Mouse (Mus musculus): ENCODE data around the gene Hist2h2ab.
"Not testable (repeated sequence)": the region's sequence is repeated elsewhere in the genome, so short reads cannot be mapped to it uniquely, and the experiment has no call there.

The Hist2h2ab gene

DNA sequence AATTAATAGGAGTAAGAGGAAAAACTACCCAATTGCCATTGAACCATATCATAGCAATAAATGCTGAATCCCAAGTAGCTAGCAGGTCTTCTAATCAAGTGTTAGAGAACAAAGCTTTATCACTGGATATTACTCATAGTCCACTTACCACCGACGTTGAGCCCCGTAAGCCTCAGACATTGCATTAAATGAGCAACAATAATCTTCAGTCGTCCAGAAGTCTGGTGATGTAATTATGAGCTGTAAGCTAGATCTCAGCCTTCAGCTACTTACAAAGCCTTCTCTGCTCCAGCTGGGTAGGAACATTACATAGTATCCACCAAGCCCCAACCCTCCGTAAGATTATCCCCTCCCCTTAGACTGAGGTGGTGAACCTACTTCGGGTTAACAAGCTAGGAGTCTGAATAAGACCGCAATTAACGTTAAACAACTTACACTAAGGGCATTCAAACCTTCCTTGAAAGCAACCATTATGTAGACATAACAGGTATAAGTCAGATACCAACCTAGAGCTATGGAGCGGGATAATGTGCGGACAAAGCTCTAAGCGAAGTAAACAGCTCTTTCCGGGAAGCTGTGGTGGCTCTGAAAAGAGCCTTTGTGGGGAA, 18.3 kb downstream of the Hist2h2ab start:
- DNase-seq = no peak

DNA sequence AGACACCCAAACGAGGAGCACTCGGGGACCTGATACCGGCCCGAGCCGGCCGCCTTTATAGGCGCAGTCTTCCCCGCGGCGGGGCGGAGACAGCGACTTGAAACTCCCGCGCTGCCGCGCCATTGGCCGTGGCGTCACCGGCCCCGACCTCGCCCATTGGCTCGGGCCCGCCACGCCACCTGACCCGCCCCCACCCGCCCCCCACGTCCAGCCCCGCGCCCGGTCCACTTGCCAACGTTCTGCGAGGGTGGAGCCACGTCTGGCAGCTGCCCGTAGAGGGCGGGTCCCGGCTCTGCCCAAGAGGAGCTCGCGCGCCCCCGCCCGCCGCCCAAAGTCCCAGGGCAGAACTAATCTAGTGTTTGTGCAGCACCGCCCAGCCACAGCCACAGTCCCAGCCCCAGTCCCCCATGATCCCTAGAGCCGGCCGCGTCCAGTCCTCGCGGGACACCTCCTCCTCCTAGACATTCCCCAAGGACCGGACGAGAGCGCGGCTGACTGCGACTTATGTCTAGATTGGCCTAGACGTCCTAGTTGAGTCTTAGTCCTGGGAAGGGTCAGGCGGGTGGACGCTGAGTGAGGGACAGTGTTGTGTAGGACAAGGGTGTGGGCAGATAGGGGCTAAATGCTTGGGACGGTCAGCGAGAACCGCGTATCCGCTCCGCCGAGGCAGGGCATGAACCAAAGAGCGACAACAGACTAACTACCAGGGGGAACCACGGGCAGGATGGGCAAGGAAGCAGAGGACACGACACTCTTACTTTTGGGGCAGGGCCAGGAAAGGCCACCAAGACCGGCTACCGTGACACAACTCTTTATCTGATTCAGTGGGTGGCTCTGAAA, 19.5 kb downstream of the Hist2h2ab start, which contains the start of gene Hist2h3c2:
Hist2h3c2 (minus strand) TSS at position 174 of the 840 bp plus-strand sequence.
- peak; percentile 33 to 64 for DNase-seq

GRCm38 (mm10) chr3:96239949-96240798, 20.5 kb downstream of the Hist2h2ab start, which contains the start of gene Hist2h2aa2:
Hist2h2aa2 (minus strand) TSS chr3:96240276.
- DNase-seq = peak; percentile 94 to 95

GRCm38 (mm10) chr3:96240799-96241197, 21.1 kb downstream of the Hist2h2ab start:
- no peak for DNase-seq

GRCm38 (mm10) chr3:96243921-96244572, 24.4 kb downstream of the Hist2h2ab start:
- peak; percentile 19 to 28 for DNase-seq

DNA sequence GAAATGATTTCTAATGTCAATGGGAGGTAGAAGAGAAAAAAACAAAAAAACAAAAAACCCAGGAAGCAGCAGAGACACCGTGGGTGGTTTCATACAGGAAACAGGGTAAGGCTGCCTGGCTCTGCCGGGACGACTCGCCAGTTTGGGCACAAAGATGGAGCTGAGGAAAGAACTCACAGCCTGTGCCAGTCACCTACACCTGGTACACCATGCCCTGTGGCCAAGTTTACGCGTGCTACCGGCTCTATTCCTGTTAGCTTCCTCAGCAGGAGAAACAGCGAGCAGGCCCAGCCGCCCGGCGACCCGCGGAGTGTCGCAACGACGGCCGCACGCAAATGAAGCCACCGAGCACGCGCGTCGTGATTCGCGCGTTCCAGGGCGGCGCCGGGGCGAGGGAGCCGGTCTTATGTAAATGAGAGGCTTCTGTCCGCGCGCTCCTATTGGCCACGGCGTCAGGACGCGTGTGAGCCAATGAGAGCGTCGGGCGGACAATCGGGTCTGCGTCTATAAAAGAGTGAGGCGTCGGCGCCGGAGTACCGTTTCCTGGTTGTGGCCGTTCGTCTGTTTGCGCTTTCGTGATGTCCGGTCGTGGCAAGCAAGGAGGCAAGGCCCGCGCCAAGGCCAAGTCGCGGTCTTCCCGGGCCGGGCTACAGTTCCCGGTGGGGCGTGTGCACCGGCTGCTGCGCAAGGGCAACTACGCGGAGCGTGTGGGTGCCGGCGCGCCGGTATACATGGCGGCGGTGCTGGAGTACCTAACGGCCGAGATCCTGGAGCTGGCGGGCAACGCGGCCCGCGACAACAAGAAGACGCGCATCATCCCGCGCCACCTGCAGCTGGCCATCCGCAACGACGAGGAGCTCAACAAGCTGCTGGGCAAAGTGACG, 25.6 kb downstream of the Hist2h2ab start, which contains the start of gene Hist2h2aa1:
Hist2h2aa1 (plus strand) TSS at position 495 of the 884 bp plus-strand sequence.
- peak; percentile 87 to 88 for DNase-seq

GRCm38 (mm10) chr3:96246018-96246417, 26.4 kb downstream of the Hist2h2ab start:
- DNase-seq = peak in 1 of 2 experiments; percentile 20

DNA sequence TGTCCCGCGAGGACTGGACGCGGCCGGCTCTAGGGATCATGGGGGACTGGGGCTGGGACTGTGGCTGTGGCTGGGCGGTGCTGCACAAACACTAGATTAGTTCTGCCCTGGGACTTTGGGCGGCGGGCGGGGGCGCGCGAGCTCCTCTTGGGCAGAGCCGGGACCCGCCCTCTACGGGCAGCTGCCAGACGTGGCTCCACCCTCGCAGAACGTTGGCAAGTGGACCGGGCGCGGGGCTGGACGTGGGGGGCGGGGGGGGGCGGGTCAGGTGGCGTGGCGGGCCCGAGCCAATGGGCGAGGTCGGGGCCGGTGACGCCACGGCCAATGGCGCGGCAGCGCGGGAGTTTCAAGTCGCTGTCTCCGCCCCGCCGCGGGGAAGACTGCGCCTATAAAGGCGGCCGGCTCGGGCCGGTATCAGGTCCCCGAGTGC, 26.8 kb downstream of the Hist2h2ab start, which contains the start of gene Hist2h3c1:
Hist2h3c1 (plus strand) TSS at position 259 of the 430 bp plus-strand sequence.
- DNase-seq = not testable (repeated sequence)

- no peak for DNase-seq
Observed at GRCm38 (mm10) chr3:96247356-96248140, 27.9 kb downstream of the Hist2h2ab start.

DNA sequence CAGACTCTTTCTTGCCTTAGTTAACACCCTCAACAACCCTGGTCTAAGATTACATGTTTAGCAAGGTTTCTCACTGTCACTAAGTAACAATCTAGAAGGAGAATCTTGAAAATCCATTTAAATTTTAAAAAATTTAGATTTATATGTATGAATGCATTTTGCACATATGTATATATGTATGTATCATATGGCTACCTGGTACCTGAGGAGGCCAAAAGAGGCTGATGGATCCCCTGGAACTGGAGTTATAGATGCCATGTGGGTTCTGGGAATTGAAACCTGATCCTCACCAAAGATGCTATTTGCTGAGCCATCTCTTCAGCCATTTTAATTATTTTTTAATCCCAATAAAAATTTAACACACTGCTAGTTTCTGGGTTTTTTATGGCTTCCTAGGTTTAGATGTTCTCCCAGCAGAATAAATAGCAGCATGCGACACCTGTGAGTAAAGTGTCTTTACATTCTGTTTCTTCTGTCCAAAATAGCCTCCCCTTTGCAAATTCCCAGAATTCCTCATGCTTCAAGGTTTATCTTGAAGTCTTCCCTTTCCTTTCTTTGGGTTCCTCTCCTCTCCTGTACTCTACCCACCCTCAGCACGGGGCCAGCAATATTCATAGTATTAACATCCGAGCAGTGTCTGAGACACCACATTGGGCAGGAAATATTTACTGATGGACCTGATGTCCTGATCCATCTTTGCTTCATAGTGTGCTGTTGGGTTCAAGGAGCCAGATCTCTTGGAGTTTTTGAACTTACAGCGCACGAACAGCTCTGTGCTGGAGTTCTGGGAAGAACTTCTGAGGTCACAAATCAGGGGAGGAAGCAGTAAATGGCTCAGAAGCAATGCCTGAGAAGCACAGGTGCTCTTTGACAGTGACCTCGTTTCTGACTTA, 28.7 kb downstream of the Hist2h2ab start:
- no peak for DNase-seq

GRCm38 (mm10) chr3:96249034-96249345, 29.3 kb downstream of the Hist2h2ab start:
- DNase-seq = peak in 1 of 2 experiments; percentile 45

DNA sequence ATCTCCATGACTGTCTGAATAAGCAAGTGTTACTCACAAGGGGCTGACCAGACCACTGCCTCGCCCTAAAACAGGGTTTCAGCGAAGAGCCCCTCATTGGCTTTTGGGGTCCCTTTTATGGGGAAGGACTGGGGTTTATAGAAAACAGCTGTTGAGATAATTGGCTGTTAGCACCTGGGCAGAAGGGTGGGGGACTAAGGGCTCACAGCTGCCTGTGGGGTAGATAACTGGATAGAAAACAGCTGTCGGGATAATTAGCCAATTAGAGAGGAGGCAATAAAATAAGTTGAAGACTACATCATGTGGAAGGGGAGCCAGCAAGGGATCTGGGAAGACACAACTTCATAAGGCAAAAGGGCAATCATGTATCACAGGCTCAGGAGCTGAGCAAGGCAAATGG, 31.2 kb downstream of the Hist2h2ab start:
- DNase-seq = no peak

DNA sequence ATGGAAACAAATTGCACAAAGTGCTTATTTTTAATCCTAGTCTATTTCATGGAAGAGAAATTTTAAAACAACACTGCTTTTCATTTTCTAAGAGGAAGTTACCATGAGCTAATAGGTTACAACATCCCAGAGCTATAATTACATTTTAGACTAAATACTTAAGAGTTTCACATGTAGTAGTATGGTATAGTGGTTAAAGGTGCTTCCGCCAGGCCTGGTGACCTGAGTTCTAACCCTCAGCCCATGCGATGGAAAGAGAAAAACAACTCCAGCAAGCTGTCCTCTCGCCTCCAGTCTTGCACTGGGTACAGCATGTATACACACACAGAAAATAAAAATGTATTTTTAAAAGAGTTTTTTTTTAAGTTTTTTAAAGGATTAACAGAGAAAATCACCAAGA, 32.1 kb downstream of the Hist2h2ab start:
- no peak for DNase-seq

- no peak for DNase-seq
Observed at GRCm38 (mm10) chr3:96254683-96255355, 35.2 kb downstream of the Hist2h2ab start.

DNA sequence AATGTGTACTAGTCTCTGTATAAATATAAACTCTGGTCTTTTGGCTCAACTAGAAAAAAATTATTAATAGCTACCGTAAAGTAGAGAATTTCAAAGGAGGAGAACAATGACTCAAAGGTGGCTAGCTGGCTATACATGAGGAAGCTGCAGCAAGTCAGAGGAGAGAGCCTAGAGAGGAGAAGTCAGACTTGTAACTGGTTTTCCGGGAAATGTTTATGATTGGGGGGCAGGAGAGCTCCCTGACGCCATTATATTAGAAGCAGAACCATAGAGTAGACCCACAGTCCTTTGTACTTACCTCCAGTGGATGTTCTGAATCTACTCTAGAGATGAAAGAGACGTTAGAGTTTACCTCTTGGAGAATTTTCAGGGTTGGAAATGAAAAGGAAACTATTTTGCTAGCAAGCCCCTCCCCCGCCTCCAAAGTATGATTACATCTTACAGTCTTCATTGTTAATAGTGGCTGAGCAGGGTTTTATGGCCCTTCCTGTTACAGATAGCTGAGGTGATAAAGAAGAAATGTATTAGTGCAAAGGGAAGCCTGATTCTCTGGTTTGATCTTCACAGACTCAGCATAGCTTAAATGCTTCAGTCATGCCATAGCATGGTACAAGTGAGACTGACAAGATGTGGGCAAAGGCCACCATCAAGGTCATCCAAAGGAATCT, 36.4 kb downstream of the Hist2h2ab start:
- DNase-seq = no peak

GRCm38 (mm10) chr3:96257190-96257589, 37.5 kb downstream of the Hist2h2ab start:
- no peak for DNase-seq

- no peak for DNase-seq
Observed at GRCm38 (mm10) chr3:96260220-96260619, 40.6 kb downstream of the Hist2h2ab start.

GRCm38 (mm10) chr3:96261623-96262022, 42.0 kb downstream of the Hist2h2ab start:
- DNase-seq = no peak

All from thymus, postnatal 36 days (tissue).